Mouse (Mus musculus): ENCODE measurements around the gene D1Pas1. TPM values are rescaled to one million over a fixed set of nuclear protein-coding genes. Genes with fewer than 3 reads are reported as not detected.

Gene D1Pas1
- polyA plus RNA-seq, 1 experiment from 2014 or later = not detected

DNA sequence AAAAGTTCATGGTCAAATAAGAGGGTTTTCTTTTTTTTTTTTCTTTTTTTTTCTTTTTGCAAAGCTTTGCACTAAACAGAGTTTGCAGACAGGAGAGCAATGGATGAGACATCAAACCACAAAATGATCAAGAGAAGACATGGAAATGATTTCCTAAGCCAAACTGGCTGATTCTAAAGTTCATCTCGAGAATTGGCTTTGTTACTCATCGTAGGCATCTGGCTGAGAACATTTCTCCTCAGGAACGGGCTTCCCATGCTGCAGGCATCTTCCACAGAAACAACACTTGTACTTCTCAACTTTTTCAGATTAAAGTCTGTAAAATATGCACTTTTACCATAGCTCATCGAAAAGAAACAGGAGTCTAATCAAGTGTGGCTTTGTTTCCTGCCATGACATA lies 21.6 kb downstream of the D1Pas1 start:
- 58% methylated on average over 4 of the region's 4 CpGs for WGBS
- Histone ChIP-seq H3K27ac (replicated peaks) (no peak overlapping the region), H3K4me2 (replicated peaks) (no peak overlapping the region), H3K9me3 (no peaks in the 10 kb centered on the region), H3K27me3 (no peaks in the 10 kb centered on the region; the same call in 1 of the 2 replicates), H3K36me3 (no peaks in the 10 kb centered on the region), H3K4me3 (no peak overlapping the region), H3K9ac (replicated peaks) (no peak overlapping the region), H3K4me1 (peaks cover 37% of the 10 kb centered on the region)
- no peak for ATAC-seq (replicated peaks)

DNA sequence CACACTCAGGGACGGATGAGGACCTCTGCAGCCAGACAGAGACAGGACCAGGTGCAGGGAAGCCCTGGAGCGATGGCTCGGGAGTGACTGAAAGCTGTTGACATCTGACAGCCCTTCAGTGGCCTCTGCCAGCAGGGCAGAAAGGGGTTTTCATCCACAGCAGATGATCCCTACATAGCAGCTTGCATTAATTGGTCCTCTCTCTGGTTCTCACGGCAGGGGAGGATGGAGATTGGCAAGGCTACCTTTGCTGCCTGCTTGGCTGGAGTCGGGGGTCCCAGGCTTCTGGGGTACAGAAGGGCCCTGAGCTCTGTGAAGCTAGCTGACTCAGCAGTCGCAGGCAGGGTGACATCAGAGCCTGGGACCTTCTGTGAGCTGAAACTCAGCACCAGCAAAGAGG lies 24.3 kb downstream of the D1Pas1 start:
- Histone ChIP-seq H3K9me3 (no peaks in the 10 kb centered on the region), H3K4me2 (replicated peaks) (no peak overlapping the region), H3K27ac (replicated peaks) (no peak overlapping the region), H3K4me1 (peaks cover 30% of the 10 kb centered on the region), H3K36me3 (no peaks in the 10 kb centered on the region), H3K4me3 (no peak overlapping the region), H3K27me3 (no peaks in the 10 kb centered on the region; the same call in 1 of the 2 replicates), H3K9ac (replicated peaks) (no peak overlapping the region)
- 44% methylated on average over 6 of the region's 6 CpGs for WGBS
- ATAC-seq (replicated peaks) = peak; percentile 55

DNA sequence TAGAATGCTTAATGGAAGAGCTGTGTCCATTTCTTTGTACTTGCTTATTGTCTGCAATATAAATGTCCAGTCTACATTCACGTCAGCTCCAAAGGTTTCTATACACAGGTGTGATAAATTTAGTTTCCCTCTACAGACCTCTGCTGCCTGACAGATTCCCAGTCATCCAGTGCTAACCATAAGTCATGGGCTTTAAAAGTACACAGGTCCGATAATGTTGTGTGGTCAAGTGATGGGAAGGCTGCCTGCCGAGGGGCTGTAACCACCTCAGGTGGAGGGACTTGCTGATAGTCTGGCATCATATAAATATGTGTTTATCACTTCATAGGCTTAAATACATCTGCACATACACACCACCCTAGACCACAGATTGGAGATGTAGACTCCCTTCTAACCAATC lies 24.9 kb downstream of the D1Pas1 start:
- peaks cover 28% of the 10 kb centered on the region for H3K4me1 ChIP-seq
- WGBS = 95% methylated on average over 3 of the region's 3 CpGs
- H3K9ac ChIP-seq (replicated peaks) = no peak overlapping the region
- H3K27ac ChIP-seq (replicated peaks) = no peak overlapping the region
- H3K4me2 ChIP-seq (replicated peaks) = no peak overlapping the region
- no peak overlapping the region for H3K4me3 ChIP-seq
- ATAC-seq (replicated peaks) = no peak
- H3K27me3 ChIP-seq = no peaks in the 10 kb centered on the region; the same call in 1 of the 2 replicates
- no peaks in the 10 kb centered on the region for H3K9me3 ChIP-seq
- H3K36me3 ChIP-seq = no peaks in the 10 kb centered on the region

DNA sequence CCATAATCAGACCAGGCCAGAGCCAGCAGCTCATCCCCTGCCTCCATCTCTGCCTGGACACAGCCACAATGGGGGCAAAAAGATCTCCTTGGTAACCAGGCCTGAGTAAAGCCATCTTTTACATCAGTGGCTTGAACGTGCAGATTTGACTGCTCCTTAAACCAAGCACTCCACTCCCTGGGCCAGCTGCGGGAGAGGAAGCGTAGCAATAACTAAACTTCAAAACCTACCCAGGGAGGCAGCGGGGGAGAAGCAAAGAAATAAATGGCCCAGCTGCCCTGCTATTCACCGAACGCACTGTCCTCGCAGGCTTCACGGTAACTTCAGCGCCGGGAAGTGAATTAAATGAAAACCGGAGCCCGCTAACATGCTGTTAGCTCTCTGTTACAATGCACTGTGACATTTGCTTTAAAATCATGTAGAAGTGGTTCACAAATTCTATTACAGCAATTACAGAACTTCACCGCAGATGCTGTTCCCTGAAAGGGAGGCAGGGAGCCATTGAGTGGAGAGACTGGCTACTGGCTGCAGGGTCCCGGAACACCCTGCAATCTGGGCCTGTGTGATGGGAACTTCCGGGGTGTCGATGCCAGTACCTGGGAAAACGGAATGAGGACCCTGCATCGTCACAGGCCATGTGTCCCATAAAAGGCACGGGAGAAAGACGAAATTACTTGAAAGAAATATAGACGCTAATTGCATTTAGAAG lies 30.5 kb downstream of the D1Pas1 start:
- no peak overlapping the region for H3K4me2 ChIP-seq (replicated peaks)
- no peak overlapping the region for H3K4me3 ChIP-seq
- H3K4me1 ChIP-seq = peaks cover 10% of the 10 kb centered on the region
- H3K9me3 ChIP-seq = no peaks in the 10 kb centered on the region
- H3K27me3 ChIP-seq = no peaks in the 10 kb centered on the region
- WGBS = 58% methylated on average over 21 of the region's 21 CpGs
- H3K36me3 ChIP-seq = no peaks in the 10 kb centered on the region
- no peak overlapping the region; the same call in 1 of the 2 replicates for H3K27ac ChIP-seq (replicated peaks)
- H3K9ac ChIP-seq (replicated peaks) = no peak overlapping the region
- ATAC-seq (replicated peaks) = 0 out of 2 replicates have a peak, but pooled peaks have one; percentile 51

DNA sequence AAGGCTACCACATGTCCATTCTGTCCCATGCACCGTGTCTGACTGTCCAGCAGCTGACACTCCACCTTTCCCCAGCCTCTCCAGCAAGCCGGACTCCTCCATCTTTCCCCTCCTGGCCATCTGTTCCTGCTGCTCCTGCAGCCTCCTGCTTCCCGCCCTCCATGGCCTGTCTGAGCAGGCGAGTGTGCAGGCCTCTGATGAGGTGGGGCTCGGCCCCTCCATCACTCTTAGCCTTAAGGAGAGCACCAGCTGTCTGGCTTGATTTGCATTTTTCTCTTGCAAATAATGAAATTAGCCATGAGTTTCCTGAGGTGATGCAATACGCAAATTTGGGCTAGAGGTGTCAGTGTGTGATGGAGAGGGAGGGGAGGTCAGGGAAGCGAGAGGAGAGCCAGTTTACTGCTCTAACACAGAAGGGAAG lies 36.2 kb downstream of the D1Pas1 start:
- no peaks in the 10 kb centered on the region for H3K9me3 ChIP-seq
- WGBS = 34% methylated on average over 7 of the region's 7 CpGs
- ATAC-seq (replicated peaks) = peak; percentile 77
- no peak overlapping the region for H3K4me2 ChIP-seq (replicated peaks)
- H3K36me3 ChIP-seq = no peaks in the 10 kb centered on the region
- no peak overlapping the region for H3K9ac ChIP-seq (replicated peaks)
- H3K27me3 ChIP-seq = no peaks in the 10 kb centered on the region
- no peak overlapping the region for H3K4me3 ChIP-seq
- H3K4me1 ChIP-seq = peaks cover 3% of the 10 kb centered on the region; the same call in 1 of the 2 replicates
- H3K27ac ChIP-seq (replicated peaks) = peak overlapping the region; percentile 53; the same call in 1 of the 2 replicates

DNA sequence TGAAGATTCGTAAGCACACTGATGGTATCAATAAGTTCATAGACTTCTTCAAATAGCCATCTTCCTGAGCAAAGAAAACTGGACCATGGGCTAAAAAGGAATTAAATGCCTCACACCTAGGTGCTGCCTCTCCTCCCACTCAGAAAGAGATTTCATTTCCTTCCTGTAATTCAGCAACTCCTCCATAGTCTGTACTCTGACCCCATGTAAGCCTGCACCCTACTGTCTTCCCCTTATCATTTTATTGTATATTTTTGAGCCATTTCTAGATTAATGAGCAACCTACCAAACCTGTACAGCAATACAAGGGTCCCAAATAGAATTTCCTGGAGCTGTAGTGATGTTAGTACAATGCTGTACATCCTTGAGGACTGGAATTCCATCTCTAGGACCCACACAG lies 37.1 kb downstream of the D1Pas1 start:
- Histone ChIP-seq H3K4me3 (no peak overlapping the region), H3K9me3 (no peaks in the 10 kb centered on the region), H3K27ac (replicated peaks) (no peak overlapping the region), H3K27me3 (no peaks in the 10 kb centered on the region), H3K36me3 (no peaks in the 10 kb centered on the region), H3K9ac (replicated peaks) (no peak overlapping the region), H3K4me1 (peaks cover 3% of the 10 kb centered on the region; the same call in 1 of the 2 replicates), H3K4me2 (replicated peaks) (no peak overlapping the region)
- no peak for ATAC-seq (replicated peaks)
- WGBS = 93% methylated on average over 1 of the region's 1 CpGs

DNA sequence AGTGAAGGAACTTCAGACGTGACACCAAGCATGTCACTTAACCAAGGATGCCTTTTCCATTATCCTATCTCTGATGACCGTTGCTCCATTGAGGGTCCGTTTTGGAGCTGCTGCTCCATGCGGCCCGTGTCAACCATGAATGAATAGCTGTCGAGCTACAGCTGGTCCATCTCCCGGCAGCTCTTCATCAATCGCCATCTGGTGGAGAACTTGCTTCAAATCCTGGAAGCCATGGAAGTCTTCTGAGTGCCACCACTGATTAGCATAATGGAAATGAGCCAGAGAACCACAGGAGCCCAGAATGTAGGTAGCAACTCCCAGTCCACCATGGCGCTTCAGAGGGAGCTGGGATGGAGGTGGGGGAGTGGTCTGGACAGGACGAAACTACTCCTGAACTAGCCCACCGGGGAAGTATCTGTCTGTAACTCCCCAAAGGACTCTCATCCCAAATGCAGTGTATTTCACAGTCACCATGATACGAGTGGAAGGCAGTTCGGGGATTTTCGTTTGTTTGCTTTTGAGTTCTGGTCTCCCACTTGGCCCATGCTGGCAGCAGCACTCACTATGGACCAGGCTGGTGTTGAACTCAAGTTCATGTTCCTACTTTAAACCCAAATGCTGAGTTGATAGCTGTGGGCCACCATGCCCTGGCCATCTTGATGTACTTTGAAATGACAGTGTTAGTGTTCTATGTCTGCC lies 39.2 kb downstream of the D1Pas1 start:
- no peaks in the 10 kb centered on the region for H3K9me3 ChIP-seq
- no peak overlapping the region for H3K27ac ChIP-seq (replicated peaks)
- H3K4me2 ChIP-seq (replicated peaks) = no peak overlapping the region
- no peak overlapping the region for H3K9ac ChIP-seq (replicated peaks)
- WGBS = 85% methylated on average over 14 of the region's 14 CpGs
- no peaks in the 10 kb centered on the region for H3K36me3 ChIP-seq
- H3K27me3 ChIP-seq = no peaks in the 10 kb centered on the region
- no peak overlapping the region for H3K4me3 ChIP-seq
- ATAC-seq (replicated peaks) = no peak
- H3K4me1 ChIP-seq = peaks cover 3% of the 10 kb centered on the region; the same call in 1 of the 2 replicates

DNA sequence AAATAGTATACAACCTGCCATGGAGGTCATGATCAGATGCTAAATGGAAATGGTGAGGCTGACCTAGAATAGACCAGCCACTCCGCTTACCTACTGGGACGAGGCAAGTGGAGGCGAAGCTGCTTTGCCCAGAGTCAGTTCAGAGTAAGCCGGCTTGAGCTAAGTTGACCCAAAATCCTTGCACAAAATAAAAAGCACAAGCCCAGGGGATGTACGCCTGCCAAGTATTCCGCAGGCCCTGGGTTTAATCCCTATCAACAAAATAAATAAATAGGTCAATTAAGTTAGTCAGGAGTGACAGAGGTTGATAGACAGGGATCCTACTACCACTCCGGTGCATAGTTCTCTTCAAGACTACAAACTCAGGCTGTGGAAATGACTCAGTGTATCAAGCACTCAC lies 41.0 kb downstream of the D1Pas1 start:
- no peak overlapping the region for H3K4me3 ChIP-seq
- peaks cover 3% of the 10 kb centered on the region; the same call in 1 of the 2 replicates for H3K4me1 ChIP-seq
- ATAC-seq (replicated peaks) = no peak
- WGBS = 79% methylated on average over 7 of the region's 7 CpGs
- H3K9me3 ChIP-seq = no peaks in the 10 kb centered on the region
- H3K27me3 ChIP-seq = no peaks in the 10 kb centered on the region
- no peak overlapping the region for H3K27ac ChIP-seq (replicated peaks)
- no peak overlapping the region for H3K9ac ChIP-seq (replicated peaks)
- no peak overlapping the region for H3K4me2 ChIP-seq (replicated peaks)
- no peaks in the 10 kb centered on the region for H3K36me3 ChIP-seq

DNA sequence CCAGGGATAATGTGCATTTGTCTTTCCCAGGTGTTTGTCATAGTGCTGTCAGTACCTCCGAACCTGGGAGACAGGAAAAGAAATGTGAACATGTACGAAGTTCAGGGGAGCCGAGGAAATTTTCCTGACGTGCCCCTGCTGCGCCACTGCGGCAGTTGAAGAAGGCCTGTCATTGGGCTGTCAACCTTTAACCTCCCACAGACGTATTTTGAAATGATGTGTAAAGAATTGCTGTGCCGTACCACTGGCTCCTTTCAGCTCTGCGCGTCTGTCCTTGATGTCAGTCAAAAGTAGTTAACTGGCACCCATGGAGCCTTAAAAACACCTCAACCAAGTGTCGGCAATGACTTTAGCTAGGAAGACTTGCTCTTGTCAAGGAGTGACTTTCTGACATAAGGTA lies 42.9 kb downstream of the D1Pas1 start:
- Histone ChIP-seq H3K36me3 (no peaks in the 10 kb centered on the region), H3K4me1 (no peaks in the 10 kb centered on the region), H3K4me2 (replicated peaks) (no peak overlapping the region), H3K9me3 (no peaks in the 10 kb centered on the region), H3K27me3 (no peaks in the 10 kb centered on the region), H3K27ac (replicated peaks) (no peak overlapping the region), H3K4me3 (no peak overlapping the region), H3K9ac (replicated peaks) (no peak overlapping the region)
- 80% methylated on average over 11 of the region's 11 CpGs for WGBS
- no peak for ATAC-seq (replicated peaks)

DNA sequence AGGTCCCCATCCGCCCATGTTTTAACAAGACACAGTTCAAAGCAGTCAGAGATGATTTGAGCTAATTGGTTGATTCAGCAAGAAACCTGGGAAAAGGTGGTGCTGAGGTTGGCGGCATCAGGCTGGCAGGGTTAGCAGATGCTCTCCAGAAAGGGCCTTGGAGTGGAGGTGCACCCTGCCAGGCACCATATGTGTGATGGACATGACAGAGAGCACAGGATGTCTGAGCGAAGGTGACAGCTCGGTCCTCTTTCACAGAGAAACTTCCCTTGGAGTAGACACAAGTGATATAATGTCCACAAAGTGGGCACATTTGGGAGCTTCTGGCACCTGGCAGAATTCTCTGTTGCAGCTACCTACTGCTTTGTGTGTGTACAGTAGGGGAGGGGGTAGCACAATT lies 44.4 kb downstream of the D1Pas1 start:
- Histone ChIP-seq H3K9ac (replicated peaks) (no peak overlapping the region), H3K4me1 (no peaks in the 10 kb centered on the region), H3K27me3 (no peaks in the 10 kb centered on the region), H3K4me2 (replicated peaks) (no peak overlapping the region), H3K9me3 (no peaks in the 10 kb centered on the region), H3K27ac (replicated peaks) (no peak overlapping the region), H3K4me3 (no peak overlapping the region), H3K36me3 (no peaks in the 10 kb centered on the region)
- ATAC-seq (replicated peaks) = no peak
- 89% methylated on average over 4 of the region's 4 CpGs for WGBS

DNA sequence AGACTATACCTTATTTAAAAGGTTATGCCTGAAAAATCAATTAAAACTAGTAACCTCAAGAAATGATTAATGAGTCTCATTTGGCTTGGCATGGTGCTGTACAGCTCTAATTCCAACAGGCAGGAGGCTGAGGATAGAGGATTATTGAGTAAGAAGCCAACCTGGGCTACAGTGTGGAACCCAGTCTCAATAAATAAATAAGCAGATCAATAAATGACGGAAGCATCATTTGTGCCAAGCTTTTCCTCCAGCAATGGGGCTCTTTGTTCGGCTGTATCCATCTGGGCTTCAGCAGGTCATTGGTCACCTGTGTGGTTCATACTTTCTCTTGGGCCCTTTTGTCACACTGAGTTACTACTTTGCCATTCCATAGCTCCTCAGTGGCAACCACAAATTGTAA lies 46.9 kb downstream of the D1Pas1 start:
- ATAC-seq (replicated peaks) = no peak
- Histone ChIP-seq H3K4me1 (no peaks in the 10 kb centered on the region), H3K36me3 (no peaks in the 10 kb centered on the region), H3K27ac (replicated peaks) (no peak overlapping the region), H3K9me3 (no peaks in the 10 kb centered on the region), H3K4me2 (replicated peaks) (no peak overlapping the region), H3K4me3 (no peak overlapping the region), H3K9ac (replicated peaks) (no peak overlapping the region), H3K27me3 (no peaks in the 10 kb centered on the region)
- WGBS = 87% methylated on average over 2 of the region's 2 CpGs

DNA sequence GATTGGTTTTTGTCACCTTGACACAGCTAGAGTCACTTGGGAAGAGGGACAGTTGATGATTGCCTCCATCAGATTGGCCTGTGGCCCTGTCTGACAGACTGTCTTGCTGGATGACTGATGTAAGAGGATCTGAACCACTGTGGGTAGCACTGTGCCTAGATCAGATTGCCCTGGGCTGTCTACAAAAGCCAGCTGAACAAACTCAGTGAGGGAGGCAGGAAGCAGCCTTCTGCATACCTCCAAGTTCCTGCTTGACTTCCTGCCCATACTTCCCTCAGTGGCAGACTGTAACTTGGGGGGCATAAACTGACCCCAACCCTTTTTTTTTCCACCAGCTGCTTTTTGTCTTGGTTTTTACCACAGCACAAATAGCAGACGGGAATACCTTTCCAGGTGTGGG lies 48.5 kb downstream of the D1Pas1 start:
- no peak for ATAC-seq (replicated peaks)
- H3K4me2 ChIP-seq (replicated peaks) = no peak overlapping the region
- no peak overlapping the region for H3K27ac ChIP-seq (replicated peaks)
- H3K36me3 ChIP-seq = no peaks in the 10 kb centered on the region
- no peaks in the 10 kb centered on the region for H3K27me3 ChIP-seq
- no peaks in the 10 kb centered on the region for H3K9me3 ChIP-seq
- H3K4me3 ChIP-seq = no peak overlapping the region
- no peak overlapping the region for H3K9ac ChIP-seq (replicated peaks)
- 84% methylated on average over 1 of the region's 1 CpGs for WGBS
- H3K4me1 ChIP-seq = no peaks in the 10 kb centered on the region
